Comparison of ENCODE assay signal across 8 mouse cellular contexts in genomic region chr9:13425031-13425940, GRCm38 (mm10). TPM values are rescaled to one million over a fixed set of nuclear protein-coding genes. Genes with fewer than 3 reads are reported as not detected.
DNase-seq lines count a peak whose midpoint lies in the region; ATAC-seq and TF ChIP-seq lines count a peak whose summit lies in the region.

No protein-coding gene starts in this region.

- no peak for TF ChIP-seq CTCF in brain, embryonic 14.5 days (IDR thresholded peaks at IDR 0.05; ENCODE audit: borderline replicate concordance, extremely low read depth, insufficient read depth, insufficient read length)
- TF ChIP-seq CTCF in kidney, postnatal 0 days (IDR thresholded peaks at IDR 0.05; ENCODE audit: low read depth), result no peak

- TF ChIP-seq POLR2A in brain, embryonic 14.5 days (IDR thresholded peaks at IDR 0.05; ENCODE audit: borderline replicate concordance, extremely low read depth, insufficient read depth, insufficient read length, poor library complexity, severe bottlenecking), result no peak

- H3K27me3 ChIP-seq in forebrain, embryonic 11.5 days (ENCODE audit: control insufficient read depth, insufficient read depth, low read length), result no peaks in the 10 kb centered on the region
- H3K27me3 ChIP-seq in heart, embryonic 16.5 days (ENCODE audit: control insufficient read depth, insufficient read depth, low read length), result no peaks in the 10 kb centered on the region
- no peaks in the 10 kb centered on the region for H3K27me3 ChIP-seq in kidney, postnatal 0 days (ENCODE audit: insufficient read depth, low read length)
- no peaks in the 10 kb centered on the region for H3K27me3 ChIP-seq in limb, embryonic 15.5 days
- H3K27me3 ChIP-seq in neural tube, embryonic 13.5 days, result no peaks in the 10 kb centered on the region

- peak; percentile 44 for DNase-seq in 416B (ENCODE audit: low read depth)
- DNase-seq in brain, embryonic 14.5 days (ENCODE audit: low read depth), result peak; percentile 97
- DNase-seq in forebrain, embryonic 11.5 days (ENCODE audit: low spot score), result peak; percentile 82
- peak; percentile 93 for DNase-seq in kidney, postnatal 0 days (ENCODE audit: low spot score)
- DNase-seq in spleen, adult 18-20 months, result no peak

- WGBS in forebrain, embryonic 11.5 days, result 21% methylated on average over 7 of the region's 7 CpGs
- 17% methylated on average over 7 of the region's 7 CpGs for WGBS in heart, embryonic 16.5 days
- 18% methylated on average over 7 of the region's 7 CpGs for WGBS in kidney, postnatal 0 days
- 25% methylated on average over 7 of the region's 7 CpGs for WGBS in limb, embryonic 15.5 days
- whole genome bisulfite sequencing in neural tube, embryonic 13.5 days, result 14% methylated on average over 7 of the region's 7 CpGs

- no peaks in the 10 kb centered on the region for H3K9me3 ChIP-seq in forebrain, embryonic 11.5 days (ENCODE audit: control insufficient read depth, low read length)
- no peaks in the 10 kb centered on the region for H3K9me3 ChIP-seq in heart, embryonic 16.5 days (replicated peaks; ENCODE audit: control insufficient read depth, low read length)
- H3K9me3 ChIP-seq in kidney, postnatal 0 days (replicated peaks; ENCODE audit: low read length), result no peaks in the 10 kb centered on the region
- no peaks in the 10 kb centered on the region for H3K9me3 ChIP-seq in limb, embryonic 15.5 days
- no peaks in the 10 kb centered on the region for H3K9me3 ChIP-seq in neural tube, embryonic 13.5 days

- H3K4me1 ChIP-seq in forebrain, embryonic 11.5 days (replicated peaks; ENCODE audit: control insufficient read depth, insufficient read depth, low read length), result peaks cover 7% of the 10 kb centered on the region; the same call in 1 of the 2 replicates
- peaks cover 43% of the 10 kb centered on the region for H3K4me1 ChIP-seq in heart, embryonic 16.5 days (ENCODE audit: control insufficient read depth, insufficient read depth, low read length)
- H3K4me1 ChIP-seq in kidney, postnatal 0 days (replicated peaks; ENCODE audit: insufficient read depth, low read length), result peaks cover 24% of the 10 kb centered on the region
- peaks cover 26% of the 10 kb centered on the region for H3K4me1 ChIP-seq in limb, embryonic 15.5 days
- H3K4me1 ChIP-seq in neural tube, embryonic 13.5 days (replicated peaks), result peaks cover 60% of the 10 kb centered on the region

- H3K4me2 ChIP-seq in forebrain, embryonic 11.5 days (ENCODE audit: low read depth, low read length, severe bottlenecking), result peak overlapping the region; percentile 19
- peak overlapping the region; percentile 59 for H3K4me2 ChIP-seq in heart, embryonic 16.5 days (ENCODE audit: low read depth, low read length)
- peak overlapping the region; percentile 53 for H3K4me2 ChIP-seq in kidney, postnatal 0 days (ENCODE audit: low read length)
- peak overlapping the region; percentile 4; the same call in 1 of the 2 replicates for H3K4me2 ChIP-seq in limb, embryonic 15.5 days
- peak overlapping the region; percentile 43 for H3K4me2 ChIP-seq in neural tube, embryonic 13.5 days

- H3K27ac ChIP-seq in forebrain, embryonic 11.5 days (ENCODE audit: low read depth, low read length), result peak overlapping the region; percentile 80
- peak overlapping the region; percentile 92 for H3K27ac ChIP-seq in heart, embryonic 16.5 days (ENCODE audit: low read length)
- peak overlapping the region; percentile 74 for H3K27ac ChIP-seq in kidney, postnatal 0 days
- H3K27ac ChIP-seq in limb, embryonic 15.5 days, result peak overlapping the region; percentile 81
- peak overlapping the region; percentile 82 for H3K27ac ChIP-seq in neural tube, embryonic 13.5 days (replicated peaks)

- H3K9ac ChIP-seq in forebrain, embryonic 11.5 days (ENCODE audit: low read length), result peak overlapping the region; percentile 28; the same call in 1 of the 2 replicates
- peak overlapping the region; percentile 56 for H3K9ac ChIP-seq in heart, embryonic 16.5 days (ENCODE audit: low read length)
- H3K9ac ChIP-seq in kidney, postnatal 0 days (ENCODE audit: low read depth, low read length), result peak overlapping the region; percentile 40; the same call in 1 of the 2 replicates
- H3K9ac ChIP-seq in limb, embryonic 15.5 days, result no peak overlapping the region
- peak overlapping the region; percentile 53; the same call in 1 of the 2 replicates for H3K9ac ChIP-seq in neural tube, embryonic 13.5 days

- no peaks in the 10 kb centered on the region for H3K36me3 ChIP-seq in forebrain, embryonic 11.5 days (ENCODE audit: control insufficient read depth, insufficient read depth, low read length)
- H3K36me3 ChIP-seq in heart, embryonic 16.5 days (ENCODE audit: control insufficient read depth, insufficient read depth), result no peaks in the 10 kb centered on the region
- H3K36me3 ChIP-seq in kidney, postnatal 0 days (ENCODE audit: insufficient read depth, low read length), result no peaks in the 10 kb centered on the region
- H3K36me3 ChIP-seq in limb, embryonic 15.5 days, result no peaks in the 10 kb centered on the region
- no peaks in the 10 kb centered on the region for H3K36me3 ChIP-seq in neural tube, embryonic 13.5 days

- peak; percentile 96 for ATAC-seq in forebrain, embryonic 11.5 days (replicated peaks; ENCODE audit: low FRiP score)
- ATAC-seq in heart, embryonic 16.5 days (replicated peaks; ENCODE audit: extremely low read depth, insufficient read depth, low FRiP score), result peak; percentile 86
- peak; percentile 93 for ATAC-seq in kidney, postnatal 0 days (replicated peaks; ENCODE audit: low FRiP score, low read depth)
- peak; percentile 69; the same call in 1 of the 2 replicates for ATAC-seq in limb, embryonic 15.5 days (ENCODE audit: insufficient number of reproducible peaks, low FRiP score, low TSS enrichment, low read depth)
- ATAC-seq in neural tube, embryonic 13.5 days (ENCODE audit: low read depth), result peak; percentile 94

- H3K4me3 ChIP-seq in forebrain, embryonic 11.5 days (ENCODE audit: low read depth, low read length), result no peak overlapping the region
- H3K4me3 ChIP-seq in heart, embryonic 16.5 days (ENCODE audit: low read length), result peak overlapping the region; percentile 29
- H3K4me3 ChIP-seq in kidney, postnatal 0 days (replicated peaks; ENCODE audit: low read depth, low read length), result 0 out of 2 replicates have a peak overlapping the region, but pooled peaks have one; percentile 1
- no peak overlapping the region for H3K4me3 ChIP-seq in limb, embryonic 15.5 days
- peak overlapping the region; percentile 9 for H3K4me3 ChIP-seq in neural tube, embryonic 13.5 days

RNA-seq across cellular contexts. Expression of gene Gm17571, which starts 21.3 kb away (rescaled TPM):
- polyA plus RNA-seq in brain, embryonic 14.5 days (2012; rRNA removed), result not detected in 2 replicates
- not detected in 2 replicates for polyA plus RNA-seq in forebrain, embryonic 11.5 days (2014; fragmentation: Nextera tagmentation; extraction: Ambion mirVana)
- polyA plus RNA-seq in heart, embryonic 16.5 days (2015; fragmentation: Nextera tagmentation; extraction: Ambion mirVana), result not detected in 2 replicates
- not detected in 2 replicates for polyA plus RNA-seq in kidney, postnatal 0 days (2015; fragmentation: Nextera tagmentation; extraction: Ambion mirVana)
- not detected in 2 replicates for polyA plus RNA-seq in limb, embryonic 15.5 days (2015; fragmentation: Nextera tagmentation; extraction: Ambion mirVana)
- polyA plus RNA-seq in neural tube, embryonic 13.5 days (2015; fragmentation: Nextera tagmentation; extraction: Ambion mirVana), result not detected in 2 replicates

Comparison
In these comparisons a context has a peak if more than half of its experiments do, and no peak if none do; other contexts are left out.
1. DNase-seq: peak in 416B (single experiment), brain, embryonic 14.5 days (single experiment), forebrain, embryonic 11.5 days (single experiment) and kidney, postnatal 0 days (single experiment); none in spleen, adult 18-20 months (0 of 2).
2. H3K4me2 ChIP-seq: peak in every context shown above with its lines; median percentile 59 in heart, embryonic 16.5 days; 53 in kidney, postnatal 0 days; 43 in neural tube, embryonic 13.5 days; 19 in forebrain, embryonic 11.5 days; 4 in limb, embryonic 15.5 days.
3. H3K4me3 ChIP-seq: peak in heart, embryonic 16.5 days (single experiment), kidney, postnatal 0 days (single experiment) and neural tube, embryonic 13.5 days (single experiment); none in forebrain, embryonic 11.5 days (single experiment) and limb, embryonic 15.5 days (single experiment).
4. Peak in every context shown above with its lines, with median percentiles within 50 percentile points of each other: ATAC-seq and H3K27ac ChIP-seq.